Mouse (Mus musculus) G1E (cell line): ENCODE results near the gene Pde1c.

Experiments used
- CTCF ChIP-seq: IDR thresholded peaks from 2 replicates; pipeline ENCODE4 v1.5.1; 2012; ENCODE audit warnings: low read depth, low read length, inconsistent platforms, mixed read lengths
- GATA1 ChIP-seq: IDR thresholded peaks from 2 replicates; pipeline ENCODE4 v1.6.1; 2012; ENCODE audit warnings: borderline replicate concordance, low read length, inconsistent platforms, mixed read lengths
- TAL1 ChIP-seq: conservative IDR thresholded peaks from 2 replicates; pipeline ENCODE4 v1.6.1; 2012; ENCODE audit warnings: low read depth, low read length, inconsistent platforms, mixed read lengths

- no peak for TF ChIP-seq CTCF
- TF ChIP-seq GATA1: no peak
- TF ChIP-seq TAL1: no peak
Observed at GRCm38 (mm10) chr6:56284821-56285220, 284.1 kb downstream of the Pde1c start.
